Mouse (Mus musculus): ENCODE results near the gene Gm17662.

Gm17662 gene

DNA sequence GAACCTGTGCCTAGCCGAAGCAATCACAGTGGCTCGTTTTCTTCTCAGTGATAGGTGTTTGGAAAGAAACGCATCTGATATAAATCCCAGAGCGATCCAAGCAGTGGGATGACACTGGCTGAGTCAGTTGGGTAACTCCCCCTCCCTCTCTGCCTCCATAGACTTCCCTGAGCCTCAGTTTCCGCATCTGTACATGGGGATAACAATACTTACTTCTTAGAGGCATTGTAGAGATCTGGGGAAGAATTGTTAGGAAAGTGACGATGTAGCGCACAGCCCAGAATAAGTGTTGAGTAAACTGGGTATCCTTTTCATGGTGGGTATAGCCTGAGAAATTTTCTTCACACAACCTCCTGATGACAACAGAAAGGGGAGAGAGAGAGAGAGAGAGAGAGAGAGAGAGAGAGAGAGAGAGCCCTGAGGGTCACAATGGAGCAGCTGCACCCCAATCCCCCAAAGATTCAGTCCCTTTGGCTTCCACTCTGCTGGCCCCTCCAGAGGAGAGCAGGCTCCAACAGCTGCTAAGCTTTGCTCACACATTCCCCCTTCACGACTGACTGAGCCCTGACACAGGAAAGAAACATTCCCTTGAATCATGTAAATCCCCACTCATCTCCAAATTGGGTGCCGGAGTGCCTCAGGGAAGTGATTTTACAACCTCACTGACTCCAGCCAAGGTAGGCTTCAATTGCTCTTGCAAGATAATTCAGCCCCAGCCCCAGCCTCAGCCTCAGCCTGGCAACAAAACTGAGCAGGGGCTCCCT, 31.6 kb downstream of the Gm17662 start:
- DNase-seq: no peak

DNA sequence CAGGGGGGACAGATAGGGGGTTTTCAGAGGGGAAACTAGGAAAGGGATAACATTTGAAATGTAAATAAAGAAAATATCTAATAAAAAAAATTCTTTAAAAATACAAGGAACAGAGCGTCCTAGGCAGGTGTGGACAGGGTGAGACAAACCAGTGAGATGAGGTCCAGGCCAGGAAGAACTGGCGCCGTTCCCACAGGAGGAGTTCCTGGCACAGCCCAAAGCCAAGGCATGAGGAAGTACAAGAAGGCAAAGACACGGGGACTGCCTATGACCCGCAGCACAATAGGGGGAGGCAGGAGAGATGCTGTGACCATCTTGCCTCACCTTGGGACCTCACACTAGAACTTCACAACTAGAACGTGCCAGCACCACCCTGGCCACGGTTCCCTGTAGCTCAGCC, 34.6 kb downstream of the Gm17662 start:
- DNase-seq: no peak

GRCm38 (mm10) chr4:104893588-104893987, 36.5 kb downstream of the Gm17662 start:
- DNase-seq: no peak

- peak; percentile 51 for DNase-seq
Measured at GRCm38 (mm10) chr4:104894004-104894734, 37.0 kb downstream of the Gm17662 start.

DNA sequence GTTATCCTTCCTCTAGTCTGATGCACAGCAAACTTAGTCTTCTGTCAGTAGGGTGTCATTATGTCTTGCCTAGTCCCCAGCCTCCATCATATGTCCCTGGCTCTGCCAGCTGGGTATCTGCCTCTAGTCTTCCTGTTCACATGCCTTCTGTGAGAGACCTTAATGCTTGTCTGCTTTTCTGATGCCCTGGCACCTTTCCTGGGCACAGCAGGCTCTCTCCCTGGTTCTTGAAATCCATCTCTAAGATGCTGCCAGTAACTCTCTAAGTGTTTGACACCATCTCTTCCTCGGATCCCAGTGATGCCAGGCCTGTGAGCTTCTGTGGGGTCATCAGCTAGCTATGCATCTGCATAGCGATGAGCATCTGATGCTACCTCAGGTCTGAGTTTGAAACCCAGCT, 45.7 kb downstream of the Gm17662 start:
- DNase-seq: no peak

- DNase-seq: no peak
Measured at GRCm38 (mm10) chr4:104905049-104905448, 47.9 kb downstream of the Gm17662 start.
